Mouse (Mus musculus) right cerebral cortex, adult 2 months (tissue): ENCODE measurements around the gene Gabrb1.

Experiments
- DNase-seq, 2 experiments: peaks; one replicate each; pipeline ENCODE4 v3.0.0; 2021 to 2022; ENCODE audit warnings: low spot score in 2 of 2

Gene Gabrb1

GRCm38 (mm10) chr5:72160781-72161485, 503.0 kb downstream of the Gabrb1 start:
- no peak for DNase-seq

DNA sequence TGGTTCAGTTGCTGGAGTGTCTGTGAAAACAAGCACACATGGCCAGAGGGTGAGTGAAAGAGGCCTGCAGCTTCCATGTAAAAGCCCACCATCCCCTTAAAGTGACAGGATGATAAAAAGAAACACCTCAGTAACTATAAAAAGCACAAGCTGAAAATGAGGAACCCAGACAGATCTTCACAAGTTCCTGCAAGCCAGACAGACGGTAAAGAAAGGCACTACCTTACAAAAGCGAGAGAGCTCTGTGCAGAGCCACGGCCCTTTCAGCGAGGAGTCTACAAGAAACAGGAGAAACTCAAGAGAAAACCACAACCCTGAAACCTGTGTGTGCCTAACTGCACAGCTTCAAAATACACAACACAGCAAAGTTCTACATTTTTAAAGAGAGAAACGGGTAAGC, 504.9 kb downstream of the Gabrb1 start:
- DNase-seq, result no peak

- DNase-seq, result no peak
These were observed 506.5 kb downstream of the Gabrb1 start for GRCm38 (mm10) chr5:72164386-72164785.

DNA sequence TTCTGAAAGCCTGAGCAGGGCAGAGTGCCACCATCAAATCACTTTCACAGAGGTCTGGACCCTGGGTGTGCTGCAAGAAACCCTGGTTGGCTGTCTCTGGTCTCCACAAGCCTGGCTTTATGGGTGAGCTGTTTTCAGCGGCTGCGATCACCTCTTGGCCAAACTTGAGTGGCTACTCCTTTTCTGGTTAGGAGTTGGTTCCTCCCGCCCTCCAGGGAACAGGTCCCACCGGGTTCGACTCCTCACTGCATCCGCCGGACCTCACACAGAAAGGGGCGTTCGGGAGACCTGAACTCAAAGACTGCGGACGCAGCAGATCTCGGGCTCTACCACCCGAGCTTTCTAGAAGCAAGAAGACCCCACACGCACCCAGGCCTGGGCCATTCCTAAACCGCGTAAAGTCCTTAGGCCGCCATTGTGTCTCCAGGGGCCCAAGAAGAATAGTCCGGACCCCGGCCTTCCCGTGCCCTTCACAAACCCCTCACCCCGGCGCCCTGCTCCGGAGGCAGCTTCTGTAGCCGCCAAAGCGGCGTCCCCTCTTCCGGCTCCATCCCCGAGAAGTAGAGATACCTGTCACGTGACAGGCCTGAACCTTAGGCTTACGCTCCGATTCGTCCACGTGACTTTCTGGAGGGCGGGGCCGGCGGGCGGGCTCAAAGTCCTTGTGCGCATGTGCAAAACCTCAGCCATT, 509.8 kb downstream of the Gabrb1 start, which contains the start of gene Commd8:
Commd8 (minus strand) TSS at position 596 of the 691 bp plus-strand sequence.
- DNase-seq, result peak; percentile 96 to 98

DNA sequence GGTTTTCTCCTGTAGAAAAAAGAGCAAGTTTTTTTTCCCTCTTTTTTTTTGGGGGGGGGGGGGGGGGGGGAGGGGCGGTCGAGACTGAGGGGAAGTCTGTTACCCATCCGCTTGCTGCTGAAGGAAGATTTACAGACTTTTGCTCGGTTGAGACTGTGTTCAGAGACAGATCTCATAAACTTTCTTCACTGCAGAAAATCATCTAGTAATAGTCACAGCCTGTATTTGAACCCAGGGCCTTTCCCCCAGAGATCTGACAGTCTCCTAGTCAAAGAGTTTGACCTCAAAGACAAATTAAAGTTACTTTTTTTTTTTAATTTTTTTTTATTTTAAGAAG, 510.3 kb downstream of the Gabrb1 start:
- DNase-seq, result no peak

DNA sequence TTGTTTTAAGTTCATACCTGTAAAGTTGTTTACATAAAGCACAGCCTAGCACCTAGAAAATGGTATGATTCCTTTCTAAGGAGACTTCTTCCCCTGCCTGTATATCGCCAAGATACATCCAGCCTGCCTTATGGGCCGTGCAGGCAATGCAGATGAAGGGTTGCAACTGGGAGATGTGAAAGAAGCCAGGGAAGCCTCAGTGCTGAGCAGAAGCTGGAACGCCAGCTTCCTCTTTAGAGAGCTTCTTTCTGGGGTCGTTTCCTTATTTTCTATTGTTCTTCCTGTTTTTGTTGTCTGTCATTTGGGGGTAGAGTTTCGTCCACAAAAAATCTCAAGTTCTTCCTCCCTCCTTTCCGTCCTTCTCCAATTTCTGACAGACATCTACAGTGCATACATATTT, 512.2 kb downstream of the Gabrb1 start:
- DNase-seq, result no peak

GRCm38 (mm10) chr5:72172675-72173074, 514.8 kb downstream of the Gabrb1 start:
- peak; percentile 18 to 47 for DNase-seq

DNA sequence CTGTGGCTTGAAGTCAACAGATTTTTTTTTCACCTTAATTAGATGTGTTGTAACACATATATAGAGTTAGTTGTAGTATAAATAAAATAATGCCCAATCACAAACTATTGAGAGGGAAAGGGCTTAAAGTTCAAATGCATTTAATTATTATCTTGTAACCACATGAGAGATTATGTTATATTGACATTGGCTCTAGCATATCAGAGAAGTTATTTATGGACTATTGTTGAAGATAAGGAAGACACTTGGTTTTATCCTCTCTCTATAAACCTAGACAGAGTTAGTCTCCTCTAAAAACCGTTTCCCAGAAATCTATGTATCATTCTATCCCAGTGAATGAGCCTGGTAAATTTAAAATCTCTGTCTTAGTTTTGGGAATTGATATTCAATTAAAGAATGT, 515.6 kb downstream of the Gabrb1 start:
- no peak for DNase-seq

- DNase-seq, result no peak
These were observed 517.1 kb downstream of the Gabrb1 start for GRCm38 (mm10) chr5:72175050-72175449.

- DNase-seq, result no peak
These were observed 517.6 kb downstream of the Gabrb1 start for GRCm38 (mm10) chr5:72175530-72175929.

- DNase-seq, result no peak
These were observed 523.3 kb downstream of the Gabrb1 start for GRCm38 (mm10) chr5:72181194-72181593.

DNA sequence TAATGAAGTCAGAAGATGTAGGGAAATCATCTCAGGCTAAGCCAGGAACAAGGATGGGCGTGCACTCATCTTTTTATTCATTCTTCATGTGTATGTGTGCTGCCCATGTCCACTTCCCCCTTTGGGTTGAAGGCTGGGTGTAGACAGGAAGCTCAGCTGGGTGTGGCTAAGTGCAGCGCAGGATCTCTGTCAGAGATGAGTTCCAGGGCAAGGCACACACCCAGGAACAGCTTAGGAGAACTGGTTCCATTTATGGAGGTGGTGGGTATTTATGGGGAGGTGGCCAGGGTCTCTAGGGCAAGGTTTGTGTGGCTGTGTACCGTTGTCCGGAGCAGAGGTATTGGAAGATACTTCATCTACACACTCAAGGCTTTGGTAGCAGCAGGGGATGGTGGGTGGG, 524.9 kb downstream of the Gabrb1 start:
- DNase-seq, result no peak

GRCm38 (mm10) chr5:72183929-72184328, 526.0 kb downstream of the Gabrb1 start:
- DNase-seq, result no peak

DNA sequence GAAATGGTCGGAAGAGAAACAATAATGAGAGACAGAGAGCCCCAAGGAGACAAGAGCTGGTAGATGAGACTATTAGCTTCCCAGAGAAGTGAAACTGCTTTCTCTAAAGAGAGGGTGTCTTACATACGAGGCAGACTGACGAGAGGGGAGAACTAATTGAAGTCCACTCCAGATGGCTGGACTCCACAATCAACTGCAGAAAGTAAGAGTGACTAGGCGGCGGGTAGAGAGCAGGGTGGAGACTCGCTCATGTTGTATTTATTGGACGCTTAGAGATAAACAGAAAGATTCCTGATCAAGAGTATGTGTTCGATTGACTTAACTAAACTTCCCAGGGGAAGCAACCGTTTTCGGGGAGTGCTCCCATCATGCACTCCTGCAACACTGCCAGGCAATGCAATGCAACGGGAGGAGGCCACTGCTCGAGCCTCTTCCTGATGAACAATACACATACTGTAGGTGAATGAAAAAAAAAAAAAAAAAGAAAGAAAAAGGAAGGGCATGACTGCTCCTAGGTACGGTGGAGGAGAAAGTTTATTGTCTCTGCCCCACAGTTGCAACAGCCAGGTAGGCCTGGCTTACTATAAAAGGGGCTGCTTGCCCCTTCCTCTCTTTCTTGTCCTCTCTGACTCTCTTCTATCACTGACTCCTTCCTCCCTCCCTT, 526.7 kb downstream of the Gabrb1 start:
- no peak for DNase-seq

GRCm38 (mm10) chr5:72191154-72191553, 533.2 kb downstream of the Gabrb1 start:
- no peak for DNase-seq

DNA sequence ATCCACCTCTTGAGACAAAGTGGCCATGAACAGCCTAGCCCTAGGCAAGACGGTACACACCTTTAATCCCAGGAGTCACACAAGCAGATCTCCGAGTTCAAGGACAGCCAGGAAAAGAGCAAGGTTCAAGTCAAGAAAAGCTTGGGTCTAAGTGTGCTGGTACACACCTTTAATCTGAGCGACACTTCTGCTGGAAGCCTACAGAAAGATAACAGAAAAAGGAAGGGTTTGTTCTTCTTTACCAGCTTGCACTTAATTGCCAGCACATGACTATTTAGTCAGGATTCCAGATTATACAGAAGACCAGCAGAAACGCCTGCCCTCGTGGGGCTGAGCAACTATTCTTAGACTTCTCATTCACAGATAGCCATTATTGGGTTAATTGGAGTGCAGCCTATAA, 534.0 kb downstream of the Gabrb1 start:
- DNase-seq, result no peak

GRCm38 (mm10) chr5:72195442-72195841, 537.5 kb downstream of the Gabrb1 start:
- no peak for DNase-seq
